Mouse (Mus musculus) left cerebral cortex, postnatal 14 days (tissue): ENCODE data around the gene Slc9a9. TPM values are rescaled to one million over a fixed set of nuclear protein-coding genes. Genes with fewer than 3 reads are reported as not detected.

Experiments used
- DNase-seq, 2 experiments: peaks; one replicate each; pipeline ENCODE4 v3.0.0; 2021 to 2022; ENCODE audit warnings: low spot score in 2 of 2, mixed read lengths in 1 of 2
- intact Hi-C: fragments of 180-260 bp; cut with DNase I; formaldehyde crosslinking; loops from one replicate; pipeline ENCODE4 v1.15.1; 2025
- total RNA-seq, 2 experiments: library from RNA; stranded (reverse); gene quantifications; 2 replicates each; pipeline ENCODE4 v1.2.3; 2021

The Slc9a9 gene
- total RNA-seq, 2 experiments from 2014 or later: 14.8 to 16.1 TPM

DNA sequence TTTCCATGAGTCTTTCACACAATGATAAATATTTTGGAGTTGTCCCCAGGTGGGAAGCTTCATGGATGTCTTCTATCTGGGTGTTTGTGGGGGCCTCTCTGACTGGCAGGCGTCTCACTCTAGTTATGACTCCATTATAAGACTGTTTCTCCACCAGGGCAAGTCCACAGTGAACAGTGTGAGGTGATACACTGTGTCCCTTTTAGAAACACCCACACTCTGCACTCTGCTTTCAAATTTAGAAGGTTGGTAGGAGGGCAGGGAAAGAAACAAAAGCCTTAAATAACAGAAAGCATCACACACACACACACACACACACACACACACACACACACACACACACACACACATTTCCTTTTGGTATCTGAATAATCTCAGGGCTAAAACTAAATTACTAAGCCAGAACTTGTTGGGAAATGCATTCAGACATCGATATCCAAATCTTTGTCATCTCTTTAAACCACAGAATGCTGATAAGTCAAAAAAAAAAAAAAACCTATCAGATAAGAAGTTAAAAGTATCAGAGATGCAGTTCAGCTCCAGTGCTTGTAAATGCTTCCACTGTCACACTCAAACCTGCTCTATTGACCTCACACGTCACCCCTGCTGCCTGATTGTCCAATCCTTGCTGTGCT, 8.4 kb downstream of the Slc9a9 start:
- no peak for DNase-seq
- intact Hi-C loops: no loop called here

DNA sequence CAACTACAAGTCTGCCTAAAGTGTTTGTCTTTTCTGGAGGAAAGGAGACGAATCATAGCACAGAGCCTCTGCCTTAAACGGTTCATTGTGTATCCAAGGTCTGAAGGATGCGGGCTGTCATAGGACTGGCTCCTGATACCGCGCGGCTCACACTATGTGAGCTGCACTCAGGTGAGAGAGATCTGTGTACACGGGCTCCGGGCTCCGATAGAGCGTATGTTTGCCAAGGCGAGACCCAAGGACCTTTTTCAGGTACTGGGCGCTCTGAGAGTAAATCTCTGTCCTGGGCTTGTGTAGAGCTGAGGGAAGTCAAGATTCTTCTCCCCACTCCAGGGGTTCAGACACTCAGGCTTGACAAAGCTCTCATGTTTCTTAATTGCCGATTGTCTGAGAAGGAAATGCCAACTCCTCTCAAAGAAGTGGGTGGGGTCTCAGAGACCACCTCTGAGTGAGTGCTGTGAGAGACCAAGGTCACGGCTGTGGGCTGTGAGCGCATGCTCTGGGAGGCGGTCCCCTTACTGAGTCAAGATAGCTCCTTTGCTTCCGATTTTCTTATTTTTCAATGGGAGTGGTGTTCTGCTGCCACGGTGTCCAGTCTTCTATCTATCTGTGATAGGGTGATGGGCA, 10.9 kb downstream of the Slc9a9 start:
- no peak for DNase-seq
- intact Hi-C loops: no loop called here

DNA sequence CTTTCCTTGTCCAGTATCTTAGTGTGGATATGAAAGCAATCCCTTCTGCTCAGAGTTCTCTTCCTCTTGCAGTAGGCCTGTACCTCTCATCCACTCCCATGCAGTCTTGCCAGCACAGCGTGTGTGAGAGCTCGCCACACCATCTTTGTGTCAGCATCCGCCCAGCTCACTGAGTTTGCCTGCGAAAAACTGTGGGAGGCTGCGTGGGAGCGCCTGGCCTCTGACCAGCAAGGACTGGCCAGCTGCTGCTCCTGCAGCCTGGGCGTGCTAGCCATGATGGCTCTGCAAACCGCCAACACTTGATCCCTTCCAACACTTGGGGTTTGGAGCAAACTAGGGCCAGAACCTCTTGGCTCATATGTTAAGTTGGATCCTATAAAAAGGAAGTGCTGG, 11.4 kb downstream of the Slc9a9 start:
- peak; percentile 25 to 28 for DNase-seq
- intact Hi-C loops: no loop called here

- intact Hi-C loops: no loop called here
- no peak for DNase-seq
These were observed 12.6 kb downstream of the Slc9a9 start for GRCm38 (mm10) chr9:94682260-94682659.

DNA sequence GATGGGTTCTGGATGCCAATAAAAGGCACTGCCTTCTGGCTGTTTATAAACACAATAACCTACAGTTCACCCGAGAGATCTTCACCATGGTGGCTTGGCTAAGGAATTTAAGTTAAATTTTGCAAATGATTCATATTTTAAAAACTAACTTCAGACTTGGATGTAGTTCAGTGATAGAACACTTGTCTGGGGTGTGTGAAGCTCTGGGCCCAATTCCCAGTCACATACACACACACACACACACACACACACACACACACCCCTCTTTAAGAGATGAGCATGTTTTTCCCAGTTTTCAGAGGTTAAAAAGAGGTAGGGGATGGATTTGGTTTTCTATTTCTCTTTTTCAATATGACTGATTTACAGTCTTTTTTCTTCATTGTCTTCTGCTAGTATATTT, 15.9 kb downstream of the Slc9a9 start:
- DNase-seq: peak in 1 of 2 experiments; percentile 28
- intact Hi-C loops: no loop called here

DNA sequence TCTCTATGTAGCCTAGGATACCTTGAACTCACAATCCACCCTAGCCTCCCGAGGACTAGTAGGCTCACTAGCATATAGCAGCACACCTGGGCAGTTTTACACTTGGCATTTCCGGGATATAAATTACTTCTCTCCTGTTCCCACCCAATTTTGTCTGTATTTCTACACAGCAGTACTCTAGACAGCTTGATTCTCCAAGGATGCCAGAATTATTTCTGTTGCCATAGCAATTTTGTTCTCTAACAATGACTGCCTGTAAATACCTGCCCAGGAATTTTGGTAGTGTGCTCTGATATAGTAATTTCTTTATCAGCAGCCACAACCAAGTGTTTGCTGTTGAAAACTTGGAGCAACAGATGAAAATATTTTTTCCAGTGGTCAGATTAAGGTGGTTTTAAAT, 16.7 kb downstream of the Slc9a9 start:
- peak in 1 of 2 experiments; percentile 23 for DNase-seq
- intact Hi-C loops: no loop called here

- no peak for DNase-seq
- intact Hi-C loops: no loop called here
These were observed 17.6 kb downstream of the Slc9a9 start for GRCm38 (mm10) chr9:94687203-94687859.

- no peak for DNase-seq
- intact Hi-C loops: no loop called here
These were observed 21.8 kb downstream of the Slc9a9 start for GRCm38 (mm10) chr9:94691311-94692087.

GRCm38 (mm10) chr9:94692122-94692521, 22.4 kb downstream of the Slc9a9 start:
- DNase-seq: no peak
- intact Hi-C loops: no loop called here

DNA sequence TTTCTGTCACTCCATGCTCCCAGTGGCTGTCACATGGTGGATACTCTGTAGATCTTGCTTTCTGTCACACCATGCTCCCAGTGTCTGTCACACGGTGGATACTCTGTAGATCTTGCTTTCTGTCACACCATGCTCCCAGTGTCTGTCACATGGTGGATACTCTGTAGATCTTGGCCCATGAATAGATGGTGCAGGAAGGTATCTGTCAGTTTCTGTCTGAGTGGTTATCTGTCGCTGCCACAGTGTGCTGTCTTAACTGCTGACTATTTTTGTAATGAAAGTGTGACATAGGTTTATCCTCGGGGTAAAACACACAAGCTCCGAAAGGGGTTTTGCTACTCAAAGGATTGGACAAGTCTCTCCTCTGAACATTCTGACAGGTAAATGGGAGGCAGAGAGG, 24.5 kb downstream of the Slc9a9 start:
- intact Hi-C loops: no loop called here
- no peak for DNase-seq

DNA sequence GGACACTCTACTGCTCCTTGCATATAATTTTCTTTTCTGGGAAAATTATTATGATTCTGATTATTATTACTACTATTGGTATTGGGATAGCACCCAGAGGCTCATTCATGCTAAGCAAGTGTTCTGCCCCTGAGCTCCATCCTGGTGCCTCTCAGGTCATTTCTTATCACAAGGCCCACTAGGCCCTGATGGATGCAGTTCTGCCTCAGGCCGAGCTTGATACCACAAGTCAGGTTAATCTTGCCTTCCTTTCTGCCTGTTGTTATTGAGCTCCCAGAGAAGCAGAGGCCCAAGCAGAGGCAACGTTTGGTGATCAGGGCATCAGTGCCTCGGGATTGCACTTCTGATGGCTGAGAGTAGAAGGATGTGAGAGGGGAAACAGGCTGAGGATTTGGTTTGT, 25.3 kb downstream of the Slc9a9 start:
- DNase-seq: no peak
- intact Hi-C loops: no loop called here

GRCm38 (mm10) chr9:94696539-94697079, 26.9 kb downstream of the Slc9a9 start:
- DNase-seq: no peak
- intact Hi-C loops: no loop called here

DNA sequence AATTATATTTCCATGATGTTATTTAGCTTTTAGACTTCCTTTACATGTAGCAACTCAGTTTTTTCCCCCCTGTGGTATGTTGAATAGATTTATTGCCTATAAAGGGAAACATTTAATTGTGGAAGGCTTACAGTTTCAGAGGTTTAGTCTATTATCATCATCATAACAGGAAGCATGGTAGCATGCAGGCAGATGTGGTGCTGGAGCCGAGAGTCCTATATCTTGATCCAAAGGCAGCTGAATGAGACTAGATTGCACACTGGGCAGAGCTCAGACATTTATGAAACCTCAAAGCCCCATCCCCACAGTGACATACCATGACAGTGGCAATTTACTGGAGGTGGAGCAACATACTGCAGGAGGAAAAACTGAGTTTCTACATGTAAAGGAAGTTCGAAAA, 28.5 kb downstream of the Slc9a9 start:
- intact Hi-C loops: no loop called here
- no peak for DNase-seq

GRCm38 (mm10) chr9:94700549-94700948, 30.8 kb downstream of the Slc9a9 start:
- intact Hi-C loops: no loop called here
- peak; percentile 62 to 67 for DNase-seq

DNA sequence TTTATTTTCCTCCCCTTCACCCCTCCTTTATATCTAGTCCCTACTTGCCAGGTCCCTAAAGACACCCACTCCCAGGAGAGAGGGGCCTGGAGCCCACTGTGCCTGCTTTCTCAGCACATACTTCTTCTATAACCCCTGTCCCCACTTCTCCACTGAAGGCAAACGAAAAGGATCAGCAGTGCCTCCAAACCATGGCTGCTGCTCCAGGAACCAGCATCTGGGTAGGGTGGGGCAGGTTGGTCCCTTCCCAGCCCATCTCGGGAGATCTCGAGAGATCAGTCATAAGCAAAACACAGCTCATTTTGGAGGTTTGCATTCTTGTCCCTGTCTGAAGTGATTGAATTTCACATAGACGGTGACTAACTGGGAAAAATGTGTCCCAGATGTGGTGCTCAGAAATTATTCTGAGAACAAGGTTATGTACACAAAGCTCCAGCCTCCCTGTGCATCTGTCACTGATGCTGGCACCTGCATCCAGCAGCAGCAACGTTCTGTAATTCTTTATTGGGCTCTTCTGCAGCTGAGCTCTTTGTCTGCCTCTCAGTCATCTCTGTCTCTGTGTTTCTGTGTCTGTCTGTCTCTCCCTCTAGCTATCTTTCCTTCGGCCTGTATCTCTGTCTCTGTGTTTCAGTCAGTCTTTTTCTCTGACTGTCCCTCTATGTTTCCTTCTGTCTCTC, 31.6 kb downstream of the Slc9a9 start:
- intact Hi-C loops: no loop called here
- DNase-seq: peak in 1 of 2 experiments; percentile 21

GRCm38 (mm10) chr9:94701965-94702634, 32.4 kb downstream of the Slc9a9 start:
- intact Hi-C loops: no loop called here
- no peak for DNase-seq

GRCm38 (mm10) chr9:94704986-94705757, 35.5 kb downstream of the Slc9a9 start:
- DNase-seq: no peak

GRCm38 (mm10) chr9:94705758-94706026, 36.0 kb downstream of the Slc9a9 start:
- intact Hi-C loops: no loop called here
- no peak for DNase-seq

More at GRCm38 (mm10) chr9:94704986-94705757, 35.5 kb downstream of the Slc9a9 start:
- intact Hi-C loops: no loop called here
